In genomic region chr8:94702844-94703813, GRCm38 (mm10) we compare ENCODE assay signal across 7 mouse cellular contexts. TPM values are rescaled to one million over a fixed set of nuclear protein-coding genes. Genes with fewer than 3 reads are reported as not detected.
DNase-seq lines count a peak whose midpoint lies in the region; ATAC-seq and TF ChIP-seq lines count a peak whose summit lies in the region.

No protein-coding gene starts in this region.

- no peaks in the 10 kb centered on the region for H3K36me3 ChIP-seq in intestine, embryonic 15.5 days
- H3K36me3 ChIP-seq in midbrain, embryonic 10.5 days, result no peaks in the 10 kb centered on the region
- H3K36me3 ChIP-seq in small intestine, adult 2 months (ENCODE audit: control insufficient read depth, insufficient read depth, low read length), result no peaks in the 10 kb centered on the region

- no peaks in the 10 kb centered on the region for H3K4me1 ChIP-seq in intestine, embryonic 15.5 days (replicated peaks)
- H3K4me1 ChIP-seq in midbrain, embryonic 10.5 days, result peaks cover 19% of the 10 kb centered on the region
- H3K4me1 ChIP-seq in small intestine, adult 2 months (ENCODE audit: control insufficient read depth, insufficient read depth, insufficient read length, low read length), result peaks cover 4% of the 10 kb centered on the region; the same call in 1 of the 2 replicates

- peak overlapping the region; percentile 36 for H3K9ac ChIP-seq in intestine, embryonic 15.5 days

- no peak for TF ChIP-seq POLR2A in small intestine, adult 2 months (IDR thresholded peaks at IDR 0.05; ENCODE audit: low read depth, low read length)

- H3K27me3 ChIP-seq in intestine, embryonic 15.5 days (replicated peaks), result no peaks in the 10 kb centered on the region
- peaks cover 23% of the 10 kb centered on the region for H3K27me3 ChIP-seq in midbrain, embryonic 10.5 days (ENCODE audit: low read depth, poor library complexity, severe bottlenecking)
- H3K27me3 ChIP-seq in small intestine, adult 2 months (ENCODE audit: control insufficient read depth, insufficient read depth, low read length), result no peaks in the 10 kb centered on the region

- peak overlapping the region; percentile 49 for H3K4me3 ChIP-seq in intestine, embryonic 15.5 days (replicated peaks)
- peak overlapping the region; percentile 65 for H3K4me3 ChIP-seq in midbrain, embryonic 10.5 days
- H3K4me3 ChIP-seq in small intestine, adult 2 months (ENCODE audit: low read depth, low read length), result peak overlapping the region; percentile 59

- intact Hi-C loops in left cerebral cortex, postnatal 36 days (cut with DNase I), result loop anchor here (2.0 to 10.0 kb wide), 5 partner anchors 34 to 210 kb away; partner anchors contain the start of gene Cpne2

- peak overlapping the region; percentile 61 for H3K4me2 ChIP-seq in intestine, embryonic 15.5 days (replicated peaks)

- ATAC-seq in intestine, embryonic 15.5 days, result peak; percentile 90

- H3K27ac ChIP-seq in intestine, embryonic 15.5 days, result no peak overlapping the region
- H3K27ac ChIP-seq in midbrain, embryonic 10.5 days (replicated peaks), result peak overlapping the region; percentile 9
- peak overlapping the region; percentile 22 for H3K27ac ChIP-seq in small intestine, adult 2 months (ENCODE audit: insufficient read depth, low read depth, low read length)

- TF ChIP-seq CTCF in small intestine, adult 2 months (IDR thresholded peaks at IDR 0.05; ENCODE audit: extremely low read depth, insufficient read length, insufficient replicate concordance, low read depth, low read length), result peak; percentile 95

- peak; percentile 89 for DNase-seq in adrenal gland, adult 2 months
- DNase-seq in embryo, embryonic 11 days, result peak; percentile 92
- DNase-seq in gastrocnemius, postnatal 25 days, result peak; percentile 68
- DNase-seq in left cerebral cortex, postnatal 36 days (ENCODE audit: low spot score in 2 of 2), result peak; percentile 81 to 82
- peak; percentile 88 for DNase-seq in midbrain, embryonic 10.5 days (ENCODE audit: low spot score)

- WGBS in intestine, embryonic 15.5 days, result under 1% methylated on average over 35 of the region's 35 CpGs
- WGBS in midbrain, embryonic 10.5 days, result under 1% methylated on average over 35 of the region's 35 CpGs
- under 1% methylated on average over 35 of the region's 35 CpGs for WGBS in small intestine, adult 2 months

- no peaks in the 10 kb centered on the region for H3K9me3 ChIP-seq in intestine, embryonic 15.5 days
- H3K9me3 ChIP-seq in midbrain, embryonic 10.5 days (replicated peaks), result no peaks in the 10 kb centered on the region

RNA-seq across cellular contexts. Expression of gene Pllp, which starts 7.1 kb away (rescaled TPM):
- total RNA-seq in adrenal gland, adult 2 months (2021), result 1 to 10 TPM in 1 of 2 experiments, under 1 TPM in 1; 0.49 to 1.1 TPM
- polyA plus RNA-seq in adrenal gland, adult 2 months (2012; rRNA removed), result 1.5 and 2.6 TPM in 2 replicates
- 1 to 10 TPM; 2.8 to 3.0 TPM for total RNA-seq in gastrocnemius, postnatal 25 days (2021)
- polyA plus RNA-seq in intestine, embryonic 15.5 days (2015; fragmentation: Nextera tagmentation; extraction: Ambion mirVana), result 42.1 and 47.0 TPM in 2 replicates
- total RNA-seq in left cerebral cortex, postnatal 36 days (2021), result 10 to 100 TPM; 29.0 to 58.2 TPM
- polyA plus RNA-seq in midbrain, embryonic 10.5 days (2016; fragmentation: Nextera tagmentation; extraction: Ambion mirVana), result 0.34 and 0.36 TPM in 2 replicates
- 50.9 and 84.3 TPM in 2 replicates for polyA plus RNA-seq in small intestine, adult 2 months (2012; rRNA removed)

RNA-seq across cellular contexts. Expression of gene Arl2bp, which starts 36.7 kb away (rescaled TPM):
- total RNA-seq in adrenal gland, adult 2 months (2021), result 10 to 100 TPM; 86.3 to 88.6 TPM
- 91.9 and 92.2 TPM in 2 replicates for polyA plus RNA-seq in adrenal gland, adult 2 months (2012; rRNA removed)
- total RNA-seq in gastrocnemius, postnatal 25 days (2021), result 10 to 100 TPM; 53.1 to 59.0 TPM
- 118 and 123 TPM in 2 replicates for polyA plus RNA-seq in intestine, embryonic 15.5 days (2015; fragmentation: Nextera tagmentation; extraction: Ambion mirVana)
- total RNA-seq in left cerebral cortex, postnatal 36 days (2021), result 100 to 1,000 TPM; 153 to 159 TPM
- 210 and 222 TPM in 2 replicates for polyA plus RNA-seq in midbrain, embryonic 10.5 days (2016; fragmentation: Nextera tagmentation; extraction: Ambion mirVana)
- polyA plus RNA-seq in small intestine, adult 2 months (2012; rRNA removed), result 26.3 and 50.7 TPM in 2 replicates

RNA-seq across cellular contexts. Expression of gene Ccl22, which starts 42.3 kb away (rescaled TPM):
- not detected for total RNA-seq in adrenal gland, adult 2 months (2021)
- 0.44 and 0.55 TPM in 2 replicates for polyA plus RNA-seq in adrenal gland, adult 2 months (2012; rRNA removed)
- total RNA-seq in gastrocnemius, postnatal 25 days (2021), result not detected
- not detected in 2 replicates for polyA plus RNA-seq in intestine, embryonic 15.5 days (2015; fragmentation: Nextera tagmentation; extraction: Ambion mirVana)
- total RNA-seq in left cerebral cortex, postnatal 36 days (2021), result under 1 TPM in 1 of 2 experiments, not detected in 1; 0.17 TPM
- not detected in 2 replicates for polyA plus RNA-seq in midbrain, embryonic 10.5 days (2016; fragmentation: Nextera tagmentation; extraction: Ambion mirVana)
- polyA plus RNA-seq in small intestine, adult 2 months (2012; rRNA removed), result 4.2 and 6.5 TPM in 2 replicates

Comparison
In these comparisons a context has a peak if more than half of its experiments do, and no peak if none do; other contexts are left out.
1. RNA of gene Pllp, which starts 7.1 kb away (polyA plus RNA-seq): 50.9 to 84.3 TPM in small intestine, adult 2 months and 42.1 to 47.0 TPM in intestine, embryonic 15.5 days; 1.5 to 2.6 TPM in adrenal gland, adult 2 months and 0.34 to 0.36 TPM in midbrain, embryonic 10.5 days; every median in the first group is over 10 times any median in the second.
2. Peak in every context shown above with its lines, with median percentiles within 50 percentile points of each other: DNase-seq and H3K4me3 ChIP-seq.